Mouse (Mus musculus) liver, embryonic 15.5 days (tissue): ENCODE measurements around the gene Htr5b. TPM values are rescaled to one million over a fixed set of nuclear protein-coding genes. Genes with fewer than 3 reads are reported as not detected.

Experiments
- ATAC-seq: fragments of 200-750 bp; cut with Nextera tagmentation; 2 replicates; pipeline ENCODE4 v1.8.0; 2017; ENCODE audit warnings: moderate number of reproducible peaks, mild to moderate bottlenecking, moderate library complexity; ENCODE audit not compliant: insufficient read depth
- H3K27ac ChIP-seq: fragments of 300-500 bp; sonication (generic); replicated peaks from 2 replicates; pipeline ENCODE4 v1.5.1; 2015; ENCODE audit warnings: mild to moderate bottlenecking, inconsistent platforms
- H3K27me3 ChIP-seq: fragments of 300-500 bp; sonication (generic); 2 replicates; pipeline ENCODE4 v1.6.1; 2015; ENCODE audit warnings: mild to moderate bottlenecking, inconsistent platforms
- H3K36me3 ChIP-seq: fragments of 300-500 bp; sonication (generic); replicated peaks from 2 replicates; pipeline ENCODE4 v1.6.1; 2015; ENCODE audit warnings: moderate library complexity, mild to moderate bottlenecking, inconsistent platforms
- H3K4me1 ChIP-seq: fragments of 300-500 bp; sonication (generic); replicated peaks from 2 replicates; pipeline ENCODE4 v1.6.1; 2015; ENCODE audit warnings: inconsistent platforms
- H3K4me2 ChIP-seq: fragments of 300-500 bp; sonication (generic); 2 replicates; pipeline ENCODE4 v1.6.1; 2015; ENCODE audit warnings: moderate library complexity, mild to moderate bottlenecking, inconsistent platforms
- H3K4me3 ChIP-seq: fragments of 300-500 bp; sonication (generic); replicated peaks from 2 replicates; pipeline ENCODE4 v1.5.1; 2015; ENCODE audit warnings: mild to moderate bottlenecking, inconsistent platforms
- H3K9ac ChIP-seq: fragments of 300-500 bp; sonication (generic); 2 replicates; pipeline ENCODE4 v1.6.1; 2015; ENCODE audit warnings: moderate library complexity, mild to moderate bottlenecking, inconsistent platforms
- H3K9me3 ChIP-seq: fragments of 300-500 bp; sonication (generic); replicated peaks from 2 replicates; pipeline ENCODE4 v1.6.1; 2016; ENCODE audit warnings: inconsistent platforms
- WGBS: fragments of 180-500 bp; shearing (Covaris S2); methylation state at CpG from one replicate; pipeline ENCODE4 v1.1.7; 2015; ENCODE audit warnings: mixed read lengths; ENCODE audit not compliant: insufficient replicate concordance; 5-methylcytosine and 5-hydroxymethylcytosine counted together
- polyA plus RNA-seq: library from polyadenylated mRNA; unstranded; fragments of >200 nt; fragmentation: Nextera tagmentation; extraction: Ambion mirVana; gene quantifications from 2 replicates; pipeline ENCODE4 v1.2.1, GENCODE M21; 2015

The Htr5b gene
- polyA plus RNA-seq, 1 experiment from 2014 or later = not detected

DNA sequence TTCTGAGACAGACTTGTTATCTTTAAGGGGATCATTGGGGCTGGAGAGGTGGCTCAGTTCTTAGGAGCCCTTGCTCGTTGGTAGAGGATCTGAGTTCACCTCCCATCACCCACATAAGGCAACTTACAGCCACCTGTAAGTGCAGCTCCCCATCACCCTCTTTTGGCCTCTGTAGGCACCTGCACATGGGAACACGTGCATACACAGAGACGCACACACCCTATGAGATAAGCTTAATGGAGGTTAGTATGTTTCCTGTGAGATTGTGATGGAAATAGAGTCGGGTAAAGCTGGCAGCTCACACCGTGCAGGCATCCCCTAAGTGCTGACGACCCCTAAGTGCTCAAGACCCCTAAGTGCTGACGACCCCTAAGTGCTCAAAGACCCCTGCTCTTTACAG is 3.2 kb upstream of the Htr5b start:
- no peaks in the 10 kb centered on the region for H3K9me3 ChIP-seq
- WGBS = 33% methylated on average over 7 of the region's 7 CpGs
- ATAC-seq = no peak

DNA sequence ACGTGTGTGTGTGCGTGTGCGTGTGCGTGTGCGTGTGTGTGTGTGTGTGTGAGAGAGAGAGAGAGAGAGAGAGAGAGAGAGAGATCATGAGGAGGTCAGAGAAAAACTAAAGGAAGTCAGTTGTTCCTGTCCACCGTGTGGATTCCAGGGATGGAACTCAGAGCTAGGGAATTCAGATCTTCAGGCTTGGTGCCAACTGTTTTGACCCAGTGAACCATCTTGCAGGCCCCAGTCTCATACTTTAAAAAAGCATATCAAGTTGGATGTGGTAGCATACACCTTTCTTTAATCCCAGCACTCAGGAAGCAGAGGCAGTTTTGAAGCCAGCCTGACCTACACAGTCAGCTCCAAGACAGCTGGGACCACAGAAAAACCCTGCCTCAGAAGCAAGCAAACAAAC is 1.0 kb upstream of the Htr5b start:
- no peak for ATAC-seq
- Histone ChIP-seq H3K4me3 (no peak overlapping the region), H3K9me3 (no peaks in the 10 kb centered on the region), H3K4me1 (no peaks in the 10 kb centered on the region), H3K9ac (no peak overlapping the region), H3K36me3 (no peaks in the 10 kb centered on the region), H3K27me3 (peaks cover 35% of the 10 kb centered on the region), H3K4me2 (no peak overlapping the region), H3K27ac (no peak overlapping the region)
- WGBS = 73% methylated on average over 6 of the region's 6 CpGs

More for the DNA sequence above, 3.2 kb upstream of the Htr5b start:
- Histone ChIP-seq H3K4me3 (no peak overlapping the region), H3K4me1 (no peaks in the 10 kb centered on the region), H3K27me3 (peaks cover 32% of the 10 kb centered on the region), H3K4me2 (no peak overlapping the region), H3K9ac (no peak overlapping the region), H3K36me3 (no peaks in the 10 kb centered on the region), H3K27ac (no peak overlapping the region)

DNA sequence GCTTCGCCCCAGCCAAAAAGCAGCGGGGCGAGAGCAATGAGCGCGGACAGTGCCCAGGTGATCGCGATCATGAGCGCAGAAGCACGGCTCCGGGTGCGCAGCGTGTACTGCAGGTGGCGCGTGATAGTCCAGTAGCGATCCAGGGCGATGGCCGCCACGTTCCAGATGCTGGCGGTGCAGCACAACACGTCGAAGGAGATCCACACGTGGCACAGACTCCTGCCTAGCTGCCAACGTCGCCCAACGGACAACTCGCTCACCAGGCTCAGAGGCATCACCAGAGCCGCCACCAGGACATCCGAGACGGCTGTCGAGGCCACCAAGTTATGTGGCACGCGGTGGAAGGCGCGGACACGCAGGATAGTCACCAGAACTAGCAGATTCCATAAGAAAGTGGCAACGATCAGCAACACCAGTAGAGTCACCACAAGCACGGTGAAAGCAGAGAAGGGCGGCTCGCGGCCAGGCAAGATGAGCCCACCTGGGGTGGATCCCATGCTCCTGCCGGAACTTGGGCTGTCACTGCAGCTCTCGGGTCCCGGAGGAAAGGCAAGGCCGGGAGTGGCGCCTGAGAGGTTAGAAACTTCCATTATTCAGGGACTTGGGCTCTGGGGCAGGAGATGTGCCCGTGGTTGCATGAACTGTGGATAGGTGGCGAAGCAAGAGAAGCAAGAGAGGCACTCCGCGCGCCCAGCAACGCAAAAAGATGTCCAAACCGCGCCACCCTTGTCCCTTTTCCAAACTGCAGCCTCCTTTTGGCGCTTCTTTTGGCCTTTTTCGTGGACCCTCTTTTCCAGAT is 466 bp downstream of the Htr5b start:
- H3K36me3 ChIP-seq = no peaks in the 10 kb centered on the region
- H3K27me3 ChIP-seq = peaks cover 35% of the 10 kb centered on the region
- H3K27ac ChIP-seq = no peak overlapping the region
- peak overlapping the region; percentile 30 for H3K4me2 ChIP-seq
- 14% methylated on average over 55 of the region's 55 CpGs for whole genome bisulfite sequencing
- ATAC-seq = no peak
- no peak overlapping the region for H3K9ac ChIP-seq
- no peaks in the 10 kb centered on the region for H3K4me1 ChIP-seq
- H3K4me3 ChIP-seq = no peak overlapping the region
- H3K9me3 ChIP-seq = no peaks in the 10 kb centered on the region

DNA sequence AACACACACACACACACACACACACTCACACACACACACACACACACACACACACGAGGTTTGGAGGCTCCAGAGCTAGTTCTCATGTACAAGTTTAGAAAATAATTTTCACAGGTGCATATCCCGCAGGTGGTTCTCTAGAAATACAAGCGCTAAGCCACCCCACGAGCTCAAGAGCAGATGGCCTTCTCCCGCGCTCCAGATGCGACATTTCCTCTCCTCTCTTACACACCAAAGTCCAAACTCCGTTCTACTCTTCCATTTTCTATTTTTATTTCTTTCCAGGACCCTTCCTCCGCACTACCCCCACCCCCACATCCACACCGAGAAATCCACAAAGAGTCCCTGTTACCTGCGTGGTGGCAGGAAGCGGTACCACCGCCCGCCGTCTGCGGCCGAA is 1.2 kb downstream of the Htr5b start:
- Histone ChIP-seq H3K4me1 (no peaks in the 10 kb centered on the region), H3K27ac (no peak overlapping the region), H3K36me3 (no peaks in the 10 kb centered on the region), H3K9ac (no peak overlapping the region), H3K4me2 (no peak overlapping the region), H3K9me3 (no peaks in the 10 kb centered on the region), H3K4me3 (no peak overlapping the region), H3K27me3 (peaks cover 35% of the 10 kb centered on the region)
- ATAC-seq = no peak
- WGBS = 39% methylated on average over 17 of the region's 17 CpGs

DNA sequence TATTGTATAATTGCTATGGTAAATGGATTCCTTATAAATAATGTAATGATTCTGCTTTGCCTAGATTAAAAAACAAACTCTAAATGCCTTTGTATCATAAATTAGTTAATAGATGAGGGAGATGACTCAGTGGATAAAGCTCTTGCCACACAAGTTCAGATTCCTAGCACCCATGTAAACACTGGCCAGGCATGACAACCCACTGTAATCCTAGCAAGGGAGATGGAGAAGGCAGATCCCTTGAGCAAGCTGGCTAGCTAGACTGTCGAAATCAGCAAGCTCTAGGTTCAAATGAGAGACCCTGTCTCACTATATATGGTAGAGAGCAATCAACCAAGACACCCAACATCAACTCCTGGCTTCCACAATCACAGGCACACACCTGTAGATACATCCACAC is 9.7 kb downstream of the Htr5b start:
- H3K4me2 ChIP-seq = no peak overlapping the region
- H3K9me3 ChIP-seq = no peaks in the 10 kb centered on the region
- no peak overlapping the region for H3K4me3 ChIP-seq
- WGBS = 38% methylated on average over 1 of the region's 1 CpGs
- ATAC-seq = no peak
- H3K27ac ChIP-seq = no peak overlapping the region
- no peak overlapping the region for H3K9ac ChIP-seq
- no peaks in the 10 kb centered on the region for H3K4me1 ChIP-seq
- H3K36me3 ChIP-seq = no peaks in the 10 kb centered on the region
- no peaks in the 10 kb centered on the region for H3K27me3 ChIP-seq

DNA sequence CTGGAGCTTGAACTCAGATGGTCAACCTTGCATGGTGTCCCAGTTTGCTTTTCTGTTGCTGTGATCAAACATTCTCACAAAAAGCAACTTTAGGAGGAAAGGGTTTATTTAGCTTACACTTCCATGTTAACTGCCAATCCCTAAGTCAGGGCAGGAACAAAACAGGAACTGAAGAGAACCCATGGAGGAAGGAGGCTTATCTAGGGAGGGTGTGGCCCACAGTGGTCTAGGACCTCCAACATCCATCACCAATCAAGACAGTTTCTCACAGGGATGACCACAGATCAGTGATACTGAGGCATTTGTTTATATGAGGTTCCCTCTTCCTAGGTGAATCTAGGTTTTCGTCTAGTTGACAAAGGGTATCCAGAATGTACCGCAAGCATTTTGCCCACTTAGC is 16.3 kb downstream of the Htr5b start:
- no peaks in the 10 kb centered on the region for H3K4me1 ChIP-seq
- ATAC-seq = no peak
- WGBS = 70% methylated on average over 2 of the region's 2 CpGs
- H3K4me3 ChIP-seq = no peak overlapping the region
- H3K9me3 ChIP-seq = no peaks in the 10 kb centered on the region
- no peak overlapping the region for H3K27ac ChIP-seq
- no peaks in the 10 kb centered on the region for H3K36me3 ChIP-seq
- H3K27me3 ChIP-seq = no peaks in the 10 kb centered on the region
- no peak overlapping the region for H3K9ac ChIP-seq
- no peak overlapping the region for H3K4me2 ChIP-seq

DNA sequence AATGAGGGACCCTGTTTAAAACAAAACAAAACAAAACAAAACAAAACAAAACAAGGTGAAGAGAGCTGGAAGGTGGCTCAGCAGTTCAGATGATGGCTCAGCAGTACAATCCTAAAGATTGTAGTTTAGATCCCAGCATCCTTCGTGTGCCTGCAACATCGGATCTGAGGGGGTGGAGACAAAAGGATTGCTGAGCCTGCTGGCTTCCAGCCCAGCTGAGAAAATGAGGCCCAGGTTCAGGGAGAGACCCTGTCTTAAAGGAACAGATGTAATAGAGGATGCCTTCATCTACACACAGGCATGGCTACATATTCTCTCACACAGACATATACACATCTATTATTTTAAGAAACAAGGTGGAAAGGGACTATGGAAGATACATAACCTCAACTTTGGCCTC is 17.1 kb downstream of the Htr5b start:
- no peaks in the 10 kb centered on the region for H3K9me3 ChIP-seq
- no peak for ATAC-seq
- no peak overlapping the region for H3K4me3 ChIP-seq
- H3K4me2 ChIP-seq = no peak overlapping the region
- no peak overlapping the region for H3K27ac ChIP-seq
- no peak overlapping the region for H3K9ac ChIP-seq
- 73% methylated on average over 2 of the region's 2 CpGs for WGBS
- no peaks in the 10 kb centered on the region for H3K27me3 ChIP-seq
- no peaks in the 10 kb centered on the region for H3K4me1 ChIP-seq
- H3K36me3 ChIP-seq = no peaks in the 10 kb centered on the region

DNA sequence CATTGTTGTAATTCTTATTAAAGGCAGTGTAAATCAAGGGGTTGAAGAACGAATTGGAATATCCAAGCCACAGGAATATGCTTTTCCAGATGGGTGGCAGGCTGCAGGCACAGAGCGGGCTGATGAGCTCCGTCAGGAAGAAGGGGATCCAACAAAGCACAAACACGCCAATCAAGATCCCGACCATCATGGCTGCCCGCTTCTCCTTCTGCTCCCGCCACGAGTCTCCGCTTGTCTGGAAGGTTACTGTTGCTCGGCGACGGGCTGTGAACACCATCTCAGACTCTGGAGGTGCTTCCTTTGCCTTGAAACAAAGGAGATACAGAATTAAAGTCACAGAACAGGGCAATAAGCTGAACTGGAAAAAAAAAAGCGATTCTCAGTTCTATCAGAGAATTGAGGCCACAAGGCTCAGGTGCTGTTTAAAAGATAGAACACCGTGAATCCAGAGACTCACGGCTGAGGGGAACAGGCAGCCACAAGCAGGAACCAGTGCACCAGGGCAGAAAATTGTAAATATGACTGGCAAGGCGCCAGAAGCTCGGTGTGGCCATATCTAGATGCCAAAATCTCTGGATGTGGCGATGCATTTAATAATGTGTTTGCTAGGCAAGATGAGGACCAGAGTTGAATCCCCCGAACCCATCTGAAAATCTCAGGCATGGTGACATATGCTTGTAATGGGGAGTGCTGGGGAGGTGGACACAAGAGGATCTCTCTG is 17.7 kb downstream of the Htr5b start:
- H3K4me2 ChIP-seq = no peak overlapping the region
- no peaks in the 10 kb centered on the region for H3K36me3 ChIP-seq
- 74% methylated on average over 19 of the region's 19 CpGs for WGBS
- no peaks in the 10 kb centered on the region for H3K9me3 ChIP-seq
- no peak overlapping the region for H3K27ac ChIP-seq
- H3K4me1 ChIP-seq = no peaks in the 10 kb centered on the region
- ATAC-seq = no peak
- no peaks in the 10 kb centered on the region for H3K27me3 ChIP-seq
- H3K9ac ChIP-seq = no peak overlapping the region
- H3K4me3 ChIP-seq = no peak overlapping the region

DNA sequence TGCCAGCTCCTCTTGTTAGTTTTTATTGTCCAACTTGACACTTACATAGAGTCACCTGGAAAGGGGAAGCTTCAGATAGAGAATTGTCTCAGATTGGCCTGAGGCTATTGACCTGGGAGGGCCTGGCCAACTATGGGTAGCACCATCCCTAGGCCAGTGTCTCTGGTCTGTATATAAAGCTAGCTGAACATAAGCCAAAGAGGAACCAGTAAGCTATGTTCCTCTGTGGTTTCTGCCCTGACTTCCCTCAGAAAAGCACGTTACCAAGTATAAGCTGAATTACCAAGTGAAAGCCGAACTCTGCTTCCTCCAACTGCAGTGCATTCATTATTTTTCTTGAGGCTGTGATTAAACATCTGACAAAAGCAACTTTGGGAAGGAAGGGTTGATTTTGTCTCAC is 19.5 kb downstream of the Htr5b start:
- Histone ChIP-seq H3K27ac (no peak overlapping the region), H3K4me3 (no peak overlapping the region), H3K9me3 (no peaks in the 10 kb centered on the region), H3K27me3 (no peaks in the 10 kb centered on the region), H3K9ac (no peak overlapping the region), H3K4me2 (no peak overlapping the region), H3K36me3 (no peaks in the 10 kb centered on the region), H3K4me1 (no peaks in the 10 kb centered on the region)
- 35% methylated on average over 2 of the region's 2 CpGs for WGBS
- no peak for ATAC-seq

DNA sequence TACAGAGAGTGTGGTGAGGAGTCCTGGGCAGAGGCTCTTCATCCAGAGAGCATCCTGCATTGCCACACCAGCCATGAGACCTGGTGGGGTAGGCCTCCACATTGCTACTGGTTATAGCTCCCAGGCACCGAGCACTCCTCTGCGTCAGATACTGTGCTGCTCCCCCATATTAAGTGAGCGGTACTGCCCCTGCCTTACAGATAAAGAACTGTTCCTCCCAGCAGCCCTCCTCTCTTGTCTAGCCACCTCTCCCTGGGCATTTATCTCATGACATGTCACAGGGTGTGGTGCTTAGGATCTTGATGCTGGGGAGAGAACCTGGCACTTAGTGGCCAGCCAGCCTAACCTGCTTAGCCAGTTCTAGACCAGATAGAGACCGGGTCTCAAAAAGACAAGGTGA is 31.2 kb downstream of the Htr5b start:
- ATAC-seq = peak; percentile 51; the same call in 1 of the 2 replicates
- H3K36me3 ChIP-seq = peaks cover 38% of the 10 kb centered on the region
- WGBS = 72% methylated on average over 4 of the region's 4 CpGs

DNA sequence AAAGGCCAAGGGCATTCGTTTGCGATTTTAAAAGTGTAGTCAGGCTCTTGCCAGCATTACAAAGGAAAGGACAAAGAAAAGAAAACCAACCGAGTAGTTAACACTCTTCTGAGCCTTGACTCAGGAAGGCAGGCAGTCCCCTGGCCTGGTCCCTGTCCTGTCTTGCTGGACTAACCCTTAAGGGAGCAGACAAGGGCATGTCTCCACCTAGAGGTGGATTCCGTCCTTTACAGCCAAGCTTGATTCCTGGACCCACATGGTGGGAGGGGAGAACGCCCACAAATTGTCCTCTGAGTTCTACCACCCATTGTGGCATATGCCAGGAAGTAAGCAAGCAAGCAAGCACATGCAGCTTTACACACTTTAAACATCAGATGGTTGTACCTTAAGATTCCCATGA is 38.0 kb downstream of the Htr5b start:
- no peaks in the 10 kb centered on the region for H3K4me1 ChIP-seq
- H3K9me3 ChIP-seq = no peaks in the 10 kb centered on the region
- 33% methylated on average over 5 of the region's 5 CpGs for WGBS
- H3K27me3 ChIP-seq = no peaks in the 10 kb centered on the region
- peaks cover 29% of the 10 kb centered on the region for H3K36me3 ChIP-seq
- H3K4me2 ChIP-seq = no peak overlapping the region
- no peak overlapping the region for H3K9ac ChIP-seq
- H3K4me3 ChIP-seq = no peak overlapping the region
- no peak for ATAC-seq
- H3K27ac ChIP-seq = no peak overlapping the region

More for the DNA sequence above, 31.2 kb downstream of the Htr5b start:
- no peaks in the 10 kb centered on the region for H3K9me3 ChIP-seq
- H3K4me1 ChIP-seq = no peaks in the 10 kb centered on the region
- H3K4me3 ChIP-seq = no peak overlapping the region
- no peaks in the 10 kb centered on the region for H3K27me3 ChIP-seq
- H3K27ac ChIP-seq = no peak overlapping the region
- H3K9ac ChIP-seq = no peak overlapping the region
- H3K4me2 ChIP-seq = no peak overlapping the region
